Mouse (Mus musculus) hindbrain, postnatal 0 days (tissue): ENCODE results near the gene Donson. TPM values are rescaled to one million over a fixed set of nuclear protein-coding genes. Genes with fewer than 3 reads are reported as not detected.

Source experiments
- ATAC-seq: fragments of 200-750 bp; cut with Nextera tagmentation; 2 replicates; pipeline ENCODE4 v1.8.0; 2017; ENCODE audit warnings: mild to moderate bottlenecking, moderate TSS enrichment, moderate library complexity
- DNase-seq: peaks from one replicate; pipeline ENCODE4 v3.0.0-alpha.2; 2015; ENCODE audit warnings: low spot score
- H3K27ac ChIP-seq: fragments of 300-500 bp; sonication (generic); 2 replicates; pipeline ENCODE4 v1.5.1; 2014; ENCODE audit warnings: mild to moderate bottlenecking
- H3K27me3 ChIP-seq: fragments of 300-500 bp; sonication (generic); 2 replicates; pipeline ENCODE4 v1.6.1; 2014; ENCODE audit warnings: low read length, mixed read lengths; ENCODE audit not compliant: insufficient read depth
- H3K36me3 ChIP-seq: fragments of 300-500 bp; sonication (generic); 2 replicates; pipeline ENCODE4 v1.6.1; 2014; ENCODE audit warnings: low read length, mixed read lengths; ENCODE audit not compliant: insufficient read depth
- H3K4me1 ChIP-seq: fragments of 300-500 bp; sonication (generic); 2 replicates; pipeline ENCODE4 v1.6.1; 2014; ENCODE audit warnings: antibody characterized with exemption, low read length, mixed read lengths; ENCODE audit not compliant: insufficient read depth
- H3K4me2 ChIP-seq: fragments of 300-500 bp; sonication (generic); 2 replicates; pipeline ENCODE4 v1.6.1; 2014; ENCODE audit warnings: low read depth, mild to moderate bottlenecking, low read length, moderate library complexity, mixed read lengths
- H3K4me3 ChIP-seq: fragments of 300-500 bp; sonication (generic); 2 replicates; pipeline ENCODE4 v1.5.1; 2014; ENCODE audit warnings: low read length
- H3K9ac ChIP-seq: fragments of 300-500 bp; sonication (generic); replicated peaks from 2 replicates; pipeline ENCODE4 v1.6.1; 2014; ENCODE audit warnings: mild to moderate bottlenecking, low read length, moderate library complexity, mixed read lengths
- H3K9me3 ChIP-seq: fragments of 300-500 bp; sonication (generic); 2 replicates; pipeline ENCODE4 v1.6.1; 2016; ENCODE audit warnings: low read length, mixed read lengths
- CTCF ChIP-seq: IDR thresholded peaks from 2 replicates; pipeline ENCODE4 v1.5.1; 2016; ENCODE audit warnings: antibody characterized with exemption, control low read depth, low read depth
- WGBS: fragments of 180-500 bp; shearing (Covaris S2); extraction: QIAGEN DNeasy Blood & Tissue Kit; methylation state at CpG from one replicate; pipeline ENCODE4 v1.1.7; 2014; 5-methylcytosine and 5-hydroxymethylcytosine counted together
- polyA plus RNA-seq: library from polyadenylated mRNA; unstranded; fragments of >200 nt; fragmentation: Nextera tagmentation; extraction: Ambion mirVana; gene quantifications from 2 replicates; pipeline ENCODE4 v1.2.1, GENCODE M21; 2015
- total RNA-seq: library from RNA; depleted of rRNA; stranded (reverse); fragments of >200 nt; gene quantifications from 2 replicates; pipeline ENCODE4 v1.2.3, GENCODE M21; 2014

The Donson gene
- total and polyA plus RNA-seq, 2 experiments from 2014 or later = 15.3 to 20.4 TPM

GRCm38 (mm10) chr16:91674500-91674899 lies 14.1 kb downstream of the Donson start:
- H3K36me3 ChIP-seq = peaks cover 62% of the 10 kb centered on the region
- TF ChIP-seq CTCF = no peak
- 86% methylated on average over 4 of the region's 4 CpGs for WGBS

GRCm38 (mm10) chr16:91663795-91664194 lies 24.8 kb downstream of the Donson start:
- DNase-seq (no peak), ATAC-seq (no peak)
- Histone ChIP-seq H3K27me3 (no peaks in the 10 kb centered on the region), H3K4me1 (no peaks in the 10 kb centered on the region), H3K9ac (no peak overlapping the region), H3K27ac (no peak overlapping the region), H3K4me2 (no peak overlapping the region), H3K9me3 (no peaks in the 10 kb centered on the region), H3K4me3 (no peak overlapping the region), H3K36me3 (peaks cover 53% of the 10 kb centered on the region)
- no peak for TF ChIP-seq CTCF
- WGBS = 96% methylated on average over 3 of the region's 3 CpGs

More at GRCm38 (mm10) chr16:91674500-91674899, 14.1 kb downstream of the Donson start:
- no peak for DNase-seq
- no peak for ATAC-seq
- no peaks in the 10 kb centered on the region for H3K4me1 ChIP-seq
- H3K9me3 ChIP-seq = no peaks in the 10 kb centered on the region
- no peak overlapping the region for H3K4me3 ChIP-seq
- H3K27me3 ChIP-seq = no peaks in the 10 kb centered on the region
- H3K4me2 ChIP-seq = no peak overlapping the region
- H3K9ac ChIP-seq = no peak overlapping the region
- no peak overlapping the region for H3K27ac ChIP-seq

- 92% methylated on average over 16 of the region's 16 CpGs for WGBS
- DNase-seq = no peak
- H3K4me3 ChIP-seq = no peak overlapping the region
- H3K4me2 ChIP-seq = no peak overlapping the region
- no peak for TF ChIP-seq CTCF
- no peaks in the 10 kb centered on the region for H3K27me3 ChIP-seq
- no peak overlapping the region for H3K9ac ChIP-seq
- no peak for ATAC-seq
- no peak overlapping the region for H3K27ac ChIP-seq
- peaks cover 68% of the 10 kb centered on the region for H3K36me3 ChIP-seq
- no peaks in the 10 kb centered on the region for H3K4me1 ChIP-seq
- no peaks in the 10 kb centered on the region for H3K9me3 ChIP-seq
These were observed 26.2 kb downstream of the Donson start for GRCm38 (mm10) chr16:91662336-91662735.

GRCm38 (mm10) chr16:91661397-91661796 lies 27.2 kb downstream of the Donson start:
- no peak for ATAC-seq
- Histone ChIP-seq H3K9ac (no peak overlapping the region), H3K36me3 (peaks cover 72% of the 10 kb centered on the region), H3K4me2 (no peak overlapping the region), H3K27me3 (no peaks in the 10 kb centered on the region), H3K9me3 (no peaks in the 10 kb centered on the region), H3K4me3 (no peak overlapping the region), H3K4me1 (no peaks in the 10 kb centered on the region), H3K27ac (no peak overlapping the region)
- 67% methylated on average over 1 of the region's 1 CpGs for WGBS
- TF ChIP-seq CTCF = no peak
- no peak for DNase-seq

GRCm38 (mm10) chr16:91659798-91660197 lies 28.8 kb downstream of the Donson start:
- no peak overlapping the region for H3K27ac ChIP-seq
- no peak overlapping the region for H3K9ac ChIP-seq
- 97% methylated on average over 20 of the region's 20 CpGs for WGBS
- no peaks in the 10 kb centered on the region for H3K4me1 ChIP-seq
- H3K27me3 ChIP-seq = no peaks in the 10 kb centered on the region
- H3K9me3 ChIP-seq = no peaks in the 10 kb centered on the region
- H3K4me2 ChIP-seq = no peak overlapping the region
- H3K4me3 ChIP-seq = no peak overlapping the region
- ATAC-seq (no peak), DNase-seq (no peak)
- peaks cover 72% of the 10 kb centered on the region for H3K36me3 ChIP-seq
- no peak for TF ChIP-seq CTCF

GRCm38 (mm10) chr16:91658471-91658870 lies 30.1 kb downstream of the Donson start:
- WGBS = 93% methylated on average over 5 of the region's 5 CpGs
- Histone ChIP-seq H3K9me3 (no peaks in the 10 kb centered on the region), H3K9ac (no peak overlapping the region), H3K4me3 (no peak overlapping the region), H3K4me2 (no peak overlapping the region), H3K27me3 (no peaks in the 10 kb centered on the region), H3K4me1 (no peaks in the 10 kb centered on the region), H3K36me3 (peaks cover 67% of the 10 kb centered on the region), H3K27ac (no peak overlapping the region)
- no peak for DNase-seq
- no peak for ATAC-seq
- TF ChIP-seq CTCF = no peak

- DNase-seq (no peak), ATAC-seq (peak; percentile 66)
- H3K4me1 ChIP-seq = no peaks in the 10 kb centered on the region
- H3K36me3 ChIP-seq = peaks cover 64% of the 10 kb centered on the region
- WGBS = 99% methylated on average over 17 of the region's 17 CpGs
- H3K4me2 ChIP-seq = no peak overlapping the region
- H3K4me3 ChIP-seq = no peak overlapping the region
- no peak overlapping the region for H3K27ac ChIP-seq
- no peaks in the 10 kb centered on the region for H3K27me3 ChIP-seq
- TF ChIP-seq CTCF = no peak
- H3K9ac ChIP-seq = no peak overlapping the region
- H3K9me3 ChIP-seq = no peaks in the 10 kb centered on the region
These were observed 31.3 kb downstream of the Donson start for GRCm38 (mm10) chr16:91657285-91657684.
